Mouse (Mus musculus) kidney, postnatal 0 days (tissue): ENCODE data around the gene Zfyve16. TPM values are rescaled to one million over a fixed set of nuclear protein-coding genes. Genes with fewer than 3 reads are reported as not detected.

Source experiments
- ATAC-seq: fragments of 200-750 bp; cut with Nextera tagmentation; replicated peaks from 2 replicates; pipeline ENCODE4 v1.8.0; 2017; ENCODE audit warnings: low read depth, moderate number of reproducible peaks, moderate TSS enrichment, moderate library complexity; ENCODE audit not compliant: low FRiP score
- DNase-seq: peaks from one replicate; pipeline ENCODE4 v3.0.0-alpha.2; 2016; ENCODE audit warnings: low spot score
- H3K27ac ChIP-seq: fragments of 300-500 bp; sonication (generic); 2 replicates; pipeline ENCODE4 v1.5.1; 2014; ENCODE audit warnings: mild to moderate bottlenecking
- H3K27me3 ChIP-seq: fragments of 300-500 bp; sonication (generic); 2 replicates; pipeline ENCODE4 v1.6.1; 2014; ENCODE audit warnings: low read length, mixed read lengths; ENCODE audit not compliant: insufficient read depth
- H3K36me3 ChIP-seq: fragments of 300-500 bp; sonication (generic); 2 replicates; pipeline ENCODE4 v1.6.1; 2014; ENCODE audit warnings: low read length, mixed read lengths; ENCODE audit not compliant: insufficient read depth
- H3K4me1 ChIP-seq: fragments of 300-500 bp; sonication (generic); replicated peaks from 2 replicates; pipeline ENCODE4 v1.6.1; 2014; ENCODE audit warnings: antibody characterized with exemption, low read length, mixed read lengths; ENCODE audit not compliant: insufficient read depth
- H3K4me2 ChIP-seq: fragments of 300-500 bp; sonication (generic); 2 replicates; pipeline ENCODE4 v1.6.1; 2014; ENCODE audit warnings: mild to moderate bottlenecking, low read length, moderate library complexity, mixed read lengths
- H3K4me3 ChIP-seq: fragments of 300-500 bp; sonication (generic); replicated peaks from 2 replicates; pipeline ENCODE4 v1.5.1; 2014; ENCODE audit warnings: low read depth, low read length
- H3K9ac ChIP-seq: fragments of 300-500 bp; sonication (generic); 2 replicates; pipeline ENCODE4 v1.6.1; 2014; ENCODE audit warnings: low read depth, low read length
- H3K9me3 ChIP-seq: fragments of 300-500 bp; sonication (generic); replicated peaks from 2 replicates; pipeline ENCODE4 v1.6.1; 2016; ENCODE audit warnings: low read length, inconsistent platforms, mixed read lengths
- CTCF ChIP-seq: IDR thresholded peaks from 2 replicates; pipeline ENCODE4 v1.5.1; 2016; ENCODE audit warnings: antibody characterized with exemption, low read depth, mild to moderate bottlenecking, moderate library complexity
- WGBS: fragments of 180-500 bp; shearing (Covaris S2); extraction: QIAGEN DNeasy Blood & Tissue Kit; methylation state at CpG from one replicate; pipeline ENCODE4 v1.1.7; 2014; 5-methylcytosine and 5-hydroxymethylcytosine counted together
- polyA plus RNA-seq: library from polyadenylated mRNA; unstranded; fragments of >200 nt; fragmentation: Nextera tagmentation; extraction: Ambion mirVana; gene quantifications from 2 replicates; pipeline ENCODE4 v1.2.1, GENCODE M21; 2015

The Zfyve16 gene
- polyA plus RNA-seq, 1 experiment from 2014 or later, result 9.2 TPM

DNA sequence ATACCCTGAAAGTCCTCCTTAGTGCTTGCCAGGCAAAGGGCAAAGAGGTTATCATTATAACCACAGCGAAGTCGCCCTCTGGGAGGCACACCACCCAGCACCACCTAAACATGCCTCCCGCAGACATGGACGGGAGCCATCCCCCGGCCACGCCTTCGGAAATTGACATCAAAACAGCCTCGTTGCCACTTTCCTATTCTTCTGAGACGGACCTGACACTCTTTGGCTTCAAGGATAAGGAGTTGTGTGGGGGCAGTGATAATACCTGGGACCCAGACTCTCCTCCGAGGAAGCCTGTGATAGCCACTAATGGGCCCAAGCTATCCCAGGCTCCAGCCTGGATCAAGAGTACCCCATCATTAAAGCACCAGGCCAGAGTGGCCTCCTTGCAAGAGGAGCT lies 92.0 kb downstream of the Zfyve16 start:
- H3K4me3 ChIP-seq, result no peak overlapping the region
- no peak for TF ChIP-seq CTCF
- no peak overlapping the region for H3K27ac ChIP-seq
- no peaks in the 10 kb centered on the region for H3K36me3 ChIP-seq
- no peak for ATAC-seq
- no peak overlapping the region for H3K4me2 ChIP-seq
- no peaks in the 10 kb centered on the region for H3K27me3 ChIP-seq
- no peaks in the 10 kb centered on the region for H3K9me3 ChIP-seq
- DNase-seq, result no peak
- no peaks in the 10 kb centered on the region for H3K4me1 ChIP-seq
- WGBS, result 88% methylated on average over 10 of the region's 10 CpGs
- H3K9ac ChIP-seq, result no peak overlapping the region

Other genes with a start within 250 kb of the Zfyve16 start
- gene Gm20379, start 224.9 kb downstream of the Zfyve16 start, polyA plus RNA-seq, result 0.41 and 0.66 TPM in 2 replicates
- 16.5 and 17.9 TPM in 2 replicates for gene Dhfr, start 176.1 kb downstream of the Zfyve16 start, polyA plus RNA-seq
- 22.3 and 23.5 TPM in 2 replicates for gene Msh3, start 175.9 kb downstream of the Zfyve16 start, polyA plus RNA-seq
- 0.28 and 0.39 TPM in 2 replicates for gene Ankrd34b, start 105.0 kb downstream of the Zfyve16 start, polyA plus RNA-seq
- gene Fam151b, start 46.9 kb downstream of the Zfyve16 start, polyA plus RNA-seq, result 0.22 and 0.34 TPM in 2 replicates
- gene Spz1, start 45.3 kb upstream of the Zfyve16 start, polyA plus RNA-seq, result not detected in 2 replicates
- gene Serinc5, start 80.2 kb upstream of the Zfyve16 start, polyA plus RNA-seq, result 14.3 and 14.8 TPM in 2 replicates